Mouse (Mus musculus): ENCODE results near the gene Mrps35. TPM values are rescaled to one million over a fixed set of nuclear protein-coding genes. Genes with fewer than 3 reads are reported as not detected.

Gene Mrps35
- total RNA-seq, 2 experiments from 2014 or later = 173 to 181 TPM

- intact Hi-C loops (cut with DNase I) = no loop called here
- DNase-seq = no peak
Measured at GRCm38 (mm10) chr6:147121320-147121719, 78.8 kb downstream of the Mrps35 start.

Other genes starting within 250 kb of the Mrps35 start
- 1 to 10 TPM; 1.4 to 2.5 TPM for gene Arntl2, start 246.7 kb upstream of the Mrps35 start, total RNA-seq (2021)
- 1 to 10 TPM; 1.3 to 1.4 TPM for gene Smco2, start 192.7 kb upstream of the Mrps35 start, total RNA-seq (2021)
- 10 to 100 TPM; 80.7 to 89.8 TPM for gene Ppfibp1, start 154.3 kb upstream of the Mrps35 start, total RNA-seq (2021)
- gene 1700034J05Rik, start 88.3 kb upstream of the Mrps35 start, total RNA-seq (2021) = not detected
- 1 to 10 TPM in 1 of 2 experiments, under 1 TPM in 1; 0.68 to 1.2 TPM for gene Rep15, start 10.2 kb upstream of the Mrps35 start, total RNA-seq (2021)
- gene Mansc4, start 44.3 kb downstream of the Mrps35 start, total RNA-seq (2021) = not detected
- gene Klhl42, start 48.6 kb downstream of the Mrps35 start, total RNA-seq (2021) = 1 to 10 TPM; 8.2 to 8.7 TPM
- gene Pthlh, start 221.4 kb downstream of the Mrps35 start, total RNA-seq (2021) = 1 to 10 TPM in 1 of 2 experiments, under 1 TPM in 1; 0.88 to 1.1 TPM